Mouse (Mus musculus) G1E (cell line): Measurements from ENCODE around the gene Scgb1c1.

Experiments used
- CTCF ChIP-seq: IDR thresholded peaks from 2 replicates; pipeline ENCODE4 v1.5.1; 2012; ENCODE audit warnings: low read depth, low read length, inconsistent platforms, mixed read lengths
- GATA1 ChIP-seq: IDR thresholded peaks from 2 replicates; pipeline ENCODE4 v1.6.1; 2012; ENCODE audit warnings: borderline replicate concordance, low read length, inconsistent platforms, mixed read lengths
- POLR2AphosphoS5 ChIP-seq: IDR thresholded peaks from 2 replicates; pipeline ENCODE4 v1.6.1; 2012; ENCODE audit warnings: low read depth, low read length, inconsistent platforms; ENCODE audit not compliant: insufficient replicate concordance

DNA sequence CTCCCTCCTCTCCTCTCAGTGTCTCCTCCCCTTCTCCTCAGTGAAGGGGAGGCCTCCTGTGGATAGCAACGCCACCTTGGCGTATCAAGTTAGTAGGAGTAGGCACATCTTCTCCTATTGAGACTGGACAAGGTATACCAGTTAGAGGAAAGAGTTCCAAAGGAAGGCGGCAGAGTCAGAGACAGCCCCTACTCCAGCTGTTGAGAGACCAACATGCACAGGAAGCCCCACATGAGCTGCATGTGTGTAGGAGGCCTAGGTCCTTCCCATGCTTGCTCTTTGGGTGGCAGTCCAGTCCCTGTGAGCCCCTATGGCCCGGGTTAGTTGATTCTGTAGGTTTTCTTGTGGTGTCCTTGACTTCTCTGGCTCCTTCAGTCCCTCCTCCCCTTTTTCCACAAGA, 12.0 kb upstream of the Scgb1c1 start:
- TF ChIP-seq CTCF (no peak), GATA1 (no peak), POLR2AphosphoS5 (no peak)
